8 mouse cellular contexts compared by ENCODE assay signal in the genomic region with DNA sequence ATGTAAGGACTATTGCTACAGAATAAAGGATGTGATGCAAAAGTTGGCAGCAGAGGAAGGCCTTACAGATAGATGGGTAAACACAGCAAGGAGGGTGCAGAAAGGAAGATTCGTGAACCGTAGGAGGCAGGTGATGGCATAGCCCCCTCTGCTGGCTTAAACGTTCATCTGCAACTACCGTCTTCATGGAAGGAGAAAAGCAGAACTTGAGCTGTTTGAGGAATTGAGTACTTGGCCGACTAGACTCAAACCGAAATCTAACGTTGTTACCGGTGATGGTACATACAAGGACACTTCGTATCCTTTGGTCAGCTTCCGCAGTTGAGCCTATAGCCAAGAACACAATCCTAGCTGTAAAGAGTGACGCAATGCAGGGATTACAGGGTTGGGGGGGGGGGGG. TPM values are rescaled to one million over a fixed set of nuclear protein-coding genes. Genes with fewer than 3 reads are reported as not detected.
A peak's percentile ranks its signal among the peaks of the same experiment; 100 is the strongest.
DNase-seq lines count a peak whose midpoint lies in the region; ATAC-seq and TF ChIP-seq lines count a peak whose summit lies in the region.

No protein-coding gene starts in this region.

- H3K4me2 ChIP-seq in midbrain, embryonic 13.5 days (replicated peaks): no peak overlapping the region

- H3K4me1 ChIP-seq in embryonic facial prominence, embryonic 10.5 days: no peaks in the 10 kb centered on the region
- no peaks in the 10 kb centered on the region for H3K4me1 ChIP-seq in kidney, adult 2 months (ENCODE audit: control insufficient read depth, insufficient read depth, low read length)
- no peaks in the 10 kb centered on the region for H3K4me1 ChIP-seq in limb, embryonic 10.5 days
- H3K4me1 ChIP-seq in midbrain, embryonic 13.5 days (replicated peaks): no peaks in the 10 kb centered on the region
- H3K4me1 ChIP-seq in small intestine, adult 2 months (ENCODE audit: control insufficient read depth, insufficient read depth, insufficient read length, low read length): no peaks in the 10 kb centered on the region

- H3K9ac ChIP-seq in midbrain, embryonic 13.5 days (replicated peaks): no peak overlapping the region

- peak; percentile 96 for TF ChIP-seq CTCF in kidney, adult 2 months (conservative IDR thresholded peaks at IDR 0.05; ENCODE audit: insufficient read depth, insufficient read length, low read depth, low read length)
- peak; percentile 53; the same call in 1 of the 2 replicates for TF ChIP-seq CTCF in small intestine, adult 2 months (IDR thresholded peaks at IDR 0.05; ENCODE audit: extremely low read depth, insufficient read length, insufficient replicate concordance, low read depth, low read length)

- TF ChIP-seq POLR2A in kidney, adult 2 months (IDR thresholded peaks at IDR 0.05; ENCODE audit: low read depth, low read length): no peak
- no peak for TF ChIP-seq POLR2A in small intestine, adult 2 months (IDR thresholded peaks at IDR 0.05; ENCODE audit: low read depth, low read length)

- H3K27ac ChIP-seq in embryonic facial prominence, embryonic 10.5 days (replicated peaks): no peak overlapping the region
- no peak overlapping the region for H3K27ac ChIP-seq in kidney, adult 2 months (ENCODE audit: insufficient read depth, low read depth, low read length)
- H3K27ac ChIP-seq in limb, embryonic 10.5 days: no peak overlapping the region
- no peak overlapping the region for H3K27ac ChIP-seq in midbrain, embryonic 13.5 days
- H3K27ac ChIP-seq in small intestine, adult 2 months (ENCODE audit: insufficient read depth, low read depth, low read length): no peak overlapping the region

- H3K36me3 ChIP-seq in embryonic facial prominence, embryonic 10.5 days (replicated peaks): no peaks in the 10 kb centered on the region
- H3K36me3 ChIP-seq in kidney, adult 2 months (ENCODE audit: control insufficient read depth, insufficient read depth, low read length): no peaks in the 10 kb centered on the region
- no peaks in the 10 kb centered on the region for H3K36me3 ChIP-seq in limb, embryonic 10.5 days
- H3K36me3 ChIP-seq in midbrain, embryonic 13.5 days: no peaks in the 10 kb centered on the region
- H3K36me3 ChIP-seq in small intestine, adult 2 months (ENCODE audit: control insufficient read depth, insufficient read depth, low read length): no peaks in the 10 kb centered on the region

- DNase-seq in 3T3-L1 (ENCODE audit: low read depth, low spot score): peak; percentile 84
- DNase-seq in adrenal gland, adult 18-20 months (ENCODE audit: low spot score in 2 of 2): peak; percentile 48 to 53
- DNase-seq in embryonic facial prominence, embryonic 10.5 days (ENCODE audit: low spot score): peak; percentile 73
- peak; percentile 57 to 75 for DNase-seq in heart, adult 18-20 months
- peak; percentile 74 for DNase-seq in kidney, adult 2 months
- DNase-seq in limb, embryonic 10.5 days (ENCODE audit: low spot score): peak; percentile 66

- WGBS in embryonic facial prominence, embryonic 10.5 days: 22% methylated on average over 11 of the region's 11 CpGs
- 13% methylated on average over 11 of the region's 11 CpGs for WGBS in kidney, adult 2 months
- WGBS in limb, embryonic 10.5 days: 26% methylated on average over 11 of the region's 11 CpGs
- WGBS in midbrain, embryonic 13.5 days: 20% methylated on average over 11 of the region's 11 CpGs
- 12% methylated on average over 11 of the region's 11 CpGs for WGBS in small intestine, adult 2 months

- ATAC-seq in midbrain, embryonic 13.5 days: 0 out of 2 replicates have a peak, but pooled peaks have one; percentile 37

- no peaks in the 10 kb centered on the region for H3K27me3 ChIP-seq in embryonic facial prominence, embryonic 10.5 days (replicated peaks; ENCODE audit: low read depth, poor library complexity, severe bottlenecking)
- H3K27me3 ChIP-seq in kidney, adult 2 months (replicated peaks; ENCODE audit: control insufficient read depth, insufficient read depth, low read length): no peaks in the 10 kb centered on the region
- no peaks in the 10 kb centered on the region for H3K27me3 ChIP-seq in limb, embryonic 10.5 days (ENCODE audit: low read depth, poor library complexity, severe bottlenecking)
- H3K27me3 ChIP-seq in midbrain, embryonic 13.5 days: no peaks in the 10 kb centered on the region
- no peaks in the 10 kb centered on the region for H3K27me3 ChIP-seq in small intestine, adult 2 months (ENCODE audit: control insufficient read depth, insufficient read depth, low read length)

- H3K4me3 ChIP-seq in embryonic facial prominence, embryonic 10.5 days: no peak overlapping the region
- no peak overlapping the region for H3K4me3 ChIP-seq in kidney, adult 2 months (ENCODE audit: insufficient read depth, low read depth, low read length)
- no peak overlapping the region for H3K4me3 ChIP-seq in limb, embryonic 10.5 days
- no peak overlapping the region for H3K4me3 ChIP-seq in midbrain, embryonic 13.5 days (replicated peaks)
- H3K4me3 ChIP-seq in small intestine, adult 2 months (ENCODE audit: low read depth, low read length): no peak overlapping the region

- H3K9me3 ChIP-seq in embryonic facial prominence, embryonic 10.5 days: no peaks in the 10 kb centered on the region
- H3K9me3 ChIP-seq in limb, embryonic 10.5 days (replicated peaks): no peaks in the 10 kb centered on the region
- H3K9me3 ChIP-seq in midbrain, embryonic 13.5 days: no peaks in the 10 kb centered on the region

RNA-seq across cellular contexts. Expression of a gene that starts 25.4 kb away (rescaled TPM):
- not detected for total RNA-seq in adrenal gland, adult 18-20 months (2021)
- polyA plus RNA-seq in embryonic facial prominence, embryonic 10.5 days (2016; fragmentation: Nextera tagmentation; extraction: Ambion mirVana): not detected in 2 replicates
- not detected for total RNA-seq in heart, adult 18-20 months (2021)
- 0.02 and 0.03 TPM in 2 replicates for polyA plus RNA-seq in kidney, adult 2 months (2012; rRNA removed)
- not detected in 2 replicates for polyA plus RNA-seq in limb, embryonic 10.5 days (2016; fragmentation: Nextera tagmentation; extraction: Ambion mirVana)
- polyA plus RNA-seq in midbrain, embryonic 13.5 days (2015; fragmentation: Nextera tagmentation; extraction: Ambion mirVana): not detected in 2 replicates
- not detected in 2 replicates for polyA plus RNA-seq in small intestine, adult 2 months (2012; rRNA removed)

RNA-seq across cellular contexts. Expression of a gene that starts 48.4 kb away (rescaled TPM):
- total RNA-seq in adrenal gland, adult 18-20 months (2021): 10 to 100 TPM; 41.1 to 46.5 TPM
- polyA plus RNA-seq in embryonic facial prominence, embryonic 10.5 days (2016; fragmentation: Nextera tagmentation; extraction: Ambion mirVana): 80.3 and 88.0 TPM in 2 replicates
- total RNA-seq in heart, adult 18-20 months (2021): 10 to 100 TPM; 33.7 to 35.2 TPM
- polyA plus RNA-seq in kidney, adult 2 months (2012; rRNA removed): 16.4 and 19.4 TPM in 2 replicates
- 81.6 and 93.8 TPM in 2 replicates for polyA plus RNA-seq in limb, embryonic 10.5 days (2016; fragmentation: Nextera tagmentation; extraction: Ambion mirVana)
- polyA plus RNA-seq in midbrain, embryonic 13.5 days (2015; fragmentation: Nextera tagmentation; extraction: Ambion mirVana): 65.0 and 68.5 TPM in 2 replicates
- polyA plus RNA-seq in small intestine, adult 2 months (2012; rRNA removed): 8.2 and 8.3 TPM in 2 replicates
